Mouse (Mus musculus): ENCODE results near the gene Olfr967. TPM values are rescaled to one million over a fixed set of nuclear protein-coding genes. Genes with fewer than 3 reads are reported as not detected.
A peak's percentile ranks its signal among the peaks of the same experiment; 100 is the strongest.
"Not testable (repeated sequence)": the region's sequence is repeated elsewhere in the genome, so short reads cannot be mapped to it uniquely, and the experiment has no call there.

Gene Olfr967
- polyA plus RNA-seq (2021), result not detected

- no peaks in the 10 kb centered on the region for H3K27me3 ChIP-seq
- ATAC-seq (no peak), DNase-seq (ENCODE audit: low read depth, low spot score) (no peak)
- in situ Hi-C loops (cut with MboI; ENCODE audit: low pct_unique_long_range_greater_than_20kb), result no loop called here
- no peak for TF ChIP-seq CTCF (IDR thresholded peaks at IDR 0.05)
- POLR2A ChIA-PET, result no interaction called here
- CTCF ChIA-PET, result no interaction called here
Observed at GRCm38 (mm10) chr9:39745949-39746348, at the start of gene Olfr967. Gene Olfr967, plus strand, starts transcription at chr9:39746249.

GRCm38 (mm10) chr9:39701123-39701522, 44.9 kb upstream of the Olfr967 start:
- in situ Hi-C loops (cut with MboI; ENCODE audit: low pct_unique_long_range_greater_than_20kb), result loop anchor here (10.0 kb wide), 1 partner anchor 524 kb away; no protein-coding TSS in a partner anchor
- ATAC-seq, result peak; percentile 60
- H3K27me3 ChIP-seq, POLR2A ChIA-PET: not testable (repeated sequence)
- peak; percentile 53 for TF ChIP-seq CTCF (IDR thresholded peaks at IDR 0.05)
- CTCF ChIA-PET, result interaction anchor here (1.2 kb wide), 1 partner anchor 14 kb away, joined by 3 read pairs; no protein-coding TSS in a partner anchor
- DNase-seq (ENCODE audit: low read depth, low spot score), result peak; percentile 2

- H3K27me3 ChIP-seq, result no peaks in the 10 kb centered on the region
- DNase-seq (ENCODE audit: low read depth, low spot score) (no peak), ATAC-seq (no peak)
- CTCF ChIA-PET, result no interaction called here
- no peak for TF ChIP-seq CTCF (IDR thresholded peaks at IDR 0.05)
- in situ Hi-C loops (cut with MboI; ENCODE audit: low pct_unique_long_range_greater_than_20kb), result loop anchor here (10.0 kb wide), 1 partner anchor 518 kb away; no protein-coding TSS in a partner anchor
- POLR2A ChIA-PET, result no interaction called here
Observed at GRCm38 (mm10) chr9:39707017-39707416, 39.0 kb upstream of the Olfr967 start, which contains the start of gene Olfr149. Gene Olfr149, minus strand, starts transcription at chr9:39707117.

- ChIA-PET POLR2A (interaction anchor here (0.5 kb wide), 1 partner anchor 264 kb away, joined by 4 read pairs; no protein-coding TSS in a partner anchor), CTCF (no interaction called here)
- peaks cover 10% of the 10 kb centered on the region for H3K27me3 ChIP-seq
- DNase-seq (ENCODE audit: low read depth, low spot score) (no peak), ATAC-seq (no peak)
- in situ Hi-C loops (cut with MboI; ENCODE audit: low pct_unique_long_range_greater_than_20kb), result loop anchor here (10.0 kb wide), 1 partner anchor 516 kb away; no protein-coding TSS in a partner anchor
- no peak for TF ChIP-seq CTCF (IDR thresholded peaks at IDR 0.05)
Observed at GRCm38 (mm10) chr9:39708958-39709357, 37.1 kb upstream of the Olfr967 start.

DNA sequence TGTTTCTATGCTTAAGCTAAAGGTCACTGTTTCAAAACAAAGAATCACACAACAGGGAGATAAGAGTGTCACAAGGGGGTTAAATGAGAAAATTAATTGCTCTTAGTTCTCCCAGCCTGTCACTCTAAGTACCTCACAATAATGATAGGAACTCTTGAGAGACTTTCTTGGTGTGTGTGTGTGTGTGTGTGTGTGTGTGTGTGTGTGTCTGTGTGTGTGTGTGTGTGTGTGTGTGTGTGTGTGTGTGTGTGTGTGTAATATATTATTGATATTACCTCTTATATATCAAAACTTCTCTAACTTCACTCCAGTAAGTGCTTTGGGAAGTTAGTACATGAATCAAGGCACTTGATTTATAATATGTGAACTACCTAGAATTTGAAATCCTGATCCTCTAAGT, 35.0 kb upstream of the Olfr967 start, which contains the start of gene Olfr965:
Gene Olfr965, plus strand, starts transcription at position 301 of the 400 bp plus-strand sequence.
- POLR2A ChIA-PET, result no interaction called here
- TF ChIP-seq CTCF (IDR thresholded peaks at IDR 0.05), result no peak
- in situ Hi-C loops (cut with MboI; ENCODE audit: low pct_unique_long_range_greater_than_20kb), result no loop called here
- H3K27me3 ChIP-seq, result peaks cover 10% of the 10 kb centered on the region
- no peak for ATAC-seq
- CTCF ChIA-PET, result no interaction called here
- DNase-seq (ENCODE audit: low read depth, low spot score), result no peak

DNA sequence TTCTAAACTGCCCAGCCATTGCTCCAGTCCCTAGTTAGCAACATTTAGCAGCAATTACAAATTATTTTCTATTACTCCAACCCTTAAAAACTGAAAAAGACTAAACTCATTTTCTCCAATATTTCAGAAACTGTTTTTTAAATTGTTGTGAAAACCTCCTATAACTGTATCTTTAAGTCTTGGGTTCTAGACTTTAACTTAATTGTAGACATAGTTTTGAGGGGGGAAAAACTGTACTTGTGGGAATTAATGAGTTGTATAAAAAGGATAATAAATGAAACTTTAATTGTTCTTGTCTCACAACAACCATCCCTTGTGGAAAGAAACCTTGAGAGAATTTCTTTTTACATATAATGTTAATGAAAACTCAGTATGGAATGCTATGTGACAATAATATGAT, 15.4 kb upstream of the Olfr967 start, which contains the start of gene Olfr150:
Gene Olfr150, plus strand, starts transcription at position 301 of the 400 bp plus-strand sequence.
- TF ChIP-seq CTCF (IDR thresholded peaks at IDR 0.05), result no peak
- ATAC-seq (no peak), DNase-seq (ENCODE audit: low read depth, low spot score) (no peak)
- POLR2A ChIA-PET, result no interaction called here
- in situ Hi-C loops (cut with MboI; ENCODE audit: low pct_unique_long_range_greater_than_20kb), result no loop called here
- H3K27me3 ChIP-seq, result peaks cover 8% of the 10 kb centered on the region
- CTCF ChIA-PET, result no interaction called here

- in situ Hi-C loops (cut with MboI; ENCODE audit: low pct_unique_long_range_greater_than_20kb), result no loop called here
- no peak for DNase-seq (ENCODE audit: low read depth, low spot score)
- no peaks in the 10 kb centered on the region for H3K27me3 ChIP-seq
- TF ChIP-seq CTCF (IDR thresholded peaks at IDR 0.05), result no peak
- ChIA-PET CTCF (interaction anchor here (1.2 kb wide), 1 partner anchor 13 kb away, joined by 3 read pairs; no protein-coding TSS in a partner anchor), POLR2A (no interaction called here)
- no peak for ATAC-seq
Observed at GRCm38 (mm10) chr9:39740741-39741140, 5.3 kb upstream of the Olfr967 start.

DNA sequence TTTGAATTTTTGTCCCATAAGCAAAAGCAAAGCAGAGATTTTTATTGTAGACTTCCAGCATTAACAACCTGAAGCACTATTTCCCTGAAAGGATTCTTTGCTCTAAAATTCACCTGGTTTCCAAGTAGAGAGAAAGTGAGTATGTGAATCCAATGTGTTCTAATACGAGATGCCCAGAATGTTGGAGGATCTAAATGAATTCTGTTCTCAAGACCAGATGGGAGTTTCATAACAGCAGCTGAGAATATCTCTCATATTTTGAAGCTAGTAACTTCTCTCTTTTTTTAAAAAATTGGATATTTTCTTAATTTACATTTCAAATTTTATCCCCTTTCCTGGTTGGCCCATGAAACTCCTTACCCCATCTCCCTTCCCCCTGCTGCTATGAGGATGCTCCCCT, 379 bp downstream of the Olfr967 start:
- ChIA-PET POLR2A (no interaction called here), CTCF (interaction anchor here (1.2 kb wide), 1 partner anchor 12 kb away, joined by 3 read pairs; no protein-coding TSS in a partner anchor)
- no peak for DNase-seq (ENCODE audit: low read depth, low spot score)
- TF ChIP-seq CTCF (IDR thresholded peaks at IDR 0.05), result no peak
- no peak for ATAC-seq
- no peaks in the 10 kb centered on the region for H3K27me3 ChIP-seq
- in situ Hi-C loops (cut with MboI; ENCODE audit: low pct_unique_long_range_greater_than_20kb), result no loop called here

DNA sequence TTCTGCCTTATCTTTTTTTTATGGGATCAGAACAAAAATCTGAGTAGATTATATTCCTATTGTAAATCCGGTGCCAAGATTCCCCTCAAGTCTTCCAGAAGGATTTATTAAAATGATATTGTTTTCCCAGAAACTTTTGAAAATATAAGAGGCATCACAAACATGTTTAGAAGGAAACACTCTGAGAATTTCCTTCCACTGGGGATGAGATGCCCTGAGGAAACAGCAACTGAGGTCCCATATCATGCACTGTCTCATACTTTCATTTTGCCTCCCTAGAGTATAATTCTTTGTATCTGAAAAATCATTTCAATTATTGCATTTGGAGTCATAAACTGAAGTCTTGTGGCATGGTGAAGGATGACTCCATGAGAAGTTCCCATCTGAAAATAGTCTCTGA, 37.1 kb downstream of the Olfr967 start, which contains the start of gene Olfr968:
Gene Olfr968, minus strand, starts transcription at position 101 of the 400 bp plus-strand sequence.
- no peaks in the 10 kb centered on the region for H3K27me3 ChIP-seq
- DNase-seq (ENCODE audit: low read depth, low spot score) (no peak), ATAC-seq (no peak)
- no peak for TF ChIP-seq CTCF (IDR thresholded peaks at IDR 0.05)
- in situ Hi-C loops (cut with MboI; ENCODE audit: low pct_unique_long_range_greater_than_20kb), result no loop called here
- CTCF ChIA-PET, result no interaction called here
- POLR2A ChIA-PET, result no interaction called here

DNA sequence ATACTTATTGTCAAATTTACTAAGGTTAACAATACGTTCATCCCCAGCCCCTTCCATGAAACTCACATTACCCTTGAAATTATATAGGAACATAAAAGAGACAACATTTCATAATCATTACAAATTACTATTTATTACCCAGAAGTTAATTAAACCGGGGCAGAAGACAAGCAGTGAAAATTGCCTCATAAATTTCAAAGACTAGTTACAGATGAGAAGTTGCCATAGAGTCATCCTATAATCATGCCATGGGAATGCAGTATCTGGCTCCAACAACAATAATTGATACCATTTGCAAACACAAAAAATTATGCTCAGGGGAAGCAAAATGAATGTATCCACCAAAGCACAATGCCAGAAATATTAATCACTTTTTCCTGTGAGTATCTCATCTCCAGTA, 44.5 kb downstream of the Olfr967 start, which contains the start of gene Olfr969:
Gene Olfr969, plus strand, starts transcription at position 388 of the 400 bp plus-strand sequence.
- CTCF ChIA-PET, result no interaction called here
- no peak for DNase-seq (ENCODE audit: low read depth, low spot score)
- no peak for TF ChIP-seq CTCF (IDR thresholded peaks at IDR 0.05)
- peaks cover 3% of the 10 kb centered on the region for H3K27me3 ChIP-seq
- in situ Hi-C loops (cut with MboI; ENCODE audit: low pct_unique_long_range_greater_than_20kb), result no loop called here
- POLR2A ChIA-PET, result no interaction called here
- ATAC-seq, result no peak

Other genes starting within 250 kb of the Olfr967 start
- gene Olfr957, start 230.4 kb upstream of the Olfr967 start, polyA plus RNA-seq (2021), result not detected
- not detected for gene Olfr958, start 192.2 kb upstream of the Olfr967 start, polyA plus RNA-seq (2021)
- not detected for gene Olfr959, start 170.7 kb upstream of the Olfr967 start, polyA plus RNA-seq (2021)
- not detected for gene AW551984, start 141.8 kb upstream of the Olfr967 start, polyA plus RNA-seq (2021)
- not detected for gene Olfr148, start 135.6 kb upstream of the Olfr967 start, polyA plus RNA-seq (2021)
- not detected for gene Olfr960, start 124.9 kb upstream of the Olfr967 start, polyA plus RNA-seq (2021)
- gene Olfr961, start 101.2 kb upstream of the Olfr967 start, polyA plus RNA-seq (2021), result not detected
- not detected for gene Olfr963, start 79.0 kb upstream of the Olfr967 start, polyA plus RNA-seq (2021)
- not detected for gene Olfr149, start 39.1 kb upstream of the Olfr967 start, polyA plus RNA-seq (2021)
- not detected for gene Olfr965, start 34.9 kb upstream of the Olfr967 start, polyA plus RNA-seq (2021)
- not detected for gene Olfr150, start 15.3 kb upstream of the Olfr967 start, polyA plus RNA-seq (2021)
- not detected for gene Olfr968, start 37.0 kb downstream of the Olfr967 start, polyA plus RNA-seq (2021)
- gene Olfr969, start 44.7 kb downstream of the Olfr967 start, polyA plus RNA-seq (2021), result not detected
- gene Olfr970, start 62.6 kb downstream of the Olfr967 start, polyA plus RNA-seq (2021), result not detected
- not detected for gene Olfr971, start 90.6 kb downstream of the Olfr967 start, polyA plus RNA-seq (2021)
- not detected for gene Olfr972, start 120.2 kb downstream of the Olfr967 start, polyA plus RNA-seq (2021)
- not detected for gene Olfr229, start 161.1 kb downstream of the Olfr967 start, polyA plus RNA-seq (2021)
- gene Olfr974, start 191.3 kb downstream of the Olfr967 start, polyA plus RNA-seq (2021), result not detected
- not detected for gene Olfr975, start 205.8 kb downstream of the Olfr967 start, polyA plus RNA-seq (2021)
- gene Olfr976, start 214.9 kb downstream of the Olfr967 start, polyA plus RNA-seq (2021), result not detected
- gene Olfr978, start 245.9 kb downstream of the Olfr967 start, polyA plus RNA-seq (2021), result not detected

Measured in Patski (cell line).